Mouse (Mus musculus) liver, embryonic 15.5 days (tissue): ENCODE measurements around the gene Pbx4. TPM values are rescaled to one million over a fixed set of nuclear protein-coding genes. Genes with fewer than 3 reads are reported as not detected.

Experiments
- ATAC-seq: fragments of 200-750 bp; cut with Nextera tagmentation; 2 replicates; pipeline ENCODE4 v1.8.0; 2017; ENCODE audit warnings: moderate number of reproducible peaks, mild to moderate bottlenecking, moderate library complexity; ENCODE audit not compliant: insufficient read depth
- H3K27ac ChIP-seq: fragments of 300-500 bp; sonication (generic); replicated peaks from 2 replicates; pipeline ENCODE4 v1.5.1; 2015; ENCODE audit warnings: mild to moderate bottlenecking, inconsistent platforms
- H3K27me3 ChIP-seq: fragments of 300-500 bp; sonication (generic); 2 replicates; pipeline ENCODE4 v1.6.1; 2015; ENCODE audit warnings: mild to moderate bottlenecking, inconsistent platforms
- H3K36me3 ChIP-seq: fragments of 300-500 bp; sonication (generic); replicated peaks from 2 replicates; pipeline ENCODE4 v1.6.1; 2015; ENCODE audit warnings: moderate library complexity, mild to moderate bottlenecking, inconsistent platforms
- H3K4me1 ChIP-seq: fragments of 300-500 bp; sonication (generic); replicated peaks from 2 replicates; pipeline ENCODE4 v1.6.1; 2015; ENCODE audit warnings: inconsistent platforms
- H3K4me2 ChIP-seq: fragments of 300-500 bp; sonication (generic); 2 replicates; pipeline ENCODE4 v1.6.1; 2015; ENCODE audit warnings: moderate library complexity, mild to moderate bottlenecking, inconsistent platforms
- H3K4me3 ChIP-seq: fragments of 300-500 bp; sonication (generic); replicated peaks from 2 replicates; pipeline ENCODE4 v1.5.1; 2015; ENCODE audit warnings: mild to moderate bottlenecking, inconsistent platforms
- H3K9ac ChIP-seq: fragments of 300-500 bp; sonication (generic); 2 replicates; pipeline ENCODE4 v1.6.1; 2015; ENCODE audit warnings: moderate library complexity, mild to moderate bottlenecking, inconsistent platforms
- H3K9me3 ChIP-seq: fragments of 300-500 bp; sonication (generic); replicated peaks from 2 replicates; pipeline ENCODE4 v1.6.1; 2016; ENCODE audit warnings: inconsistent platforms
- WGBS: fragments of 180-500 bp; shearing (Covaris S2); methylation state at CpG from one replicate; pipeline ENCODE4 v1.1.7; 2015; ENCODE audit warnings: mixed read lengths; ENCODE audit not compliant: insufficient replicate concordance; 5-methylcytosine and 5-hydroxymethylcytosine counted together
- polyA plus RNA-seq: library from polyadenylated mRNA; unstranded; fragments of >200 nt; fragmentation: Nextera tagmentation; extraction: Ambion mirVana; gene quantifications from 2 replicates; pipeline ENCODE4 v1.2.1, GENCODE M21; 2015

The Pbx4 gene
- polyA plus RNA-seq, 1 experiment from 2014 or later: 2.0 TPM

DNA sequence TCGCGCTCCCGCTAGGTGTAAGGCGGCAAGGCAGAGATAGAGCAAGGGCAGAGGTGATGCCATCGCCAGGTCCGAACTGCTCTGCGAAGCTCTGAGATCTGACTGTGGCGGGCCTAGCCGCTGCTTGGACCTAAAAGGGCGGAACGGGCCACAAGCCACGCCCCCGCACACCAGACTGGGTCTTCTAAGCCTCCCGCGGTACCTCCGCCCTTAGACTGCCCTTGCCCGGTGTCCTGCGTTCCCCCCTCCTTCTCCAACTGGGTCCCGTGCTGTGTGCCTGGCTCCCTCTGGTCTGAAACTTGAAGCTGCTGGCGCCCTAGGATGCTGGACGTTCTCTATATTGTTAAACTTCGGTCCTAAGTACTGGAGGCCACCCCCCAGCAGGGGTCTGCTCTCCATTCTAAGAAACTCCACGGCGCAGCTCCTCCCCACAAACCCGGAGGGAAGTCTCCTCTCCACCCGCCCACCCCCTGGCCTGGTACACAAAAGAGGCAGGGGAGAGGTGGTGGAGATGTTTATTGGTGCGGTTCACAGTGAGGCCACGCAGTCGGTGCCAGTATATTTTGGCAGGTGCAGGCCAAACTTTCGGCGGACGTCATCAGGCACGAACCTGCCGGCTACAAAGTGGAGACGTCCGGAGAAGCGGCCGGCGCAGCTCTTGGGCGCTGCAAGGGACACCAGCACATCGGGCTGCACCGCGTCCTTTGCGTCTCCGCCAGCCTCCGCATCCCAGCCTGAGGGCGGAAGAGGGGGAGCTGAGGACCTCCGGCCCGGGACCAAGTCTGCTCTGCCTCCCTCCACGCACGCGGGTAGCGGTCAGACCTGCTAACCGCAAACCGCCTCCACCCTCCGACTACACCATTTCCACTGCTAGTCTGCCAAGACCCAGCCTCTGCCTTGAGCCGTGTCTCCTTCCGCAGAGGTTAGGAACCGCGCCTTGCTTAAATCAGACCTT, 55.3 kb downstream of the Pbx4 start, which contains the start of gene Cilp2:
TSS of gene Cilp2 (minus strand) at position 399 of the 955 bp plus-strand sequence.
- peaks cover 21% of the 10 kb centered on the region for H3K4me1 ChIP-seq
- H3K27ac ChIP-seq: no peak within 1 kb of the TSS
- H3K36me3 ChIP-seq: no peaks in the 10 kb centered on the region
- H3K27me3 ChIP-seq: peaks cover 88% of the 10 kb centered on the region
- no peaks in the 10 kb centered on the region for H3K9me3 ChIP-seq
- no peak within 1 kb of the TSS for H3K9ac ChIP-seq
- H3K4me2 ChIP-seq: peak within 1 kb of the TSS; percentile 37
- 2% methylated on average over 60 of the region's 60 CpGs for WGBS
- ATAC-seq: no peak
- 0 out of 2 replicates have a peak within 1 kb of the TSS, but pooled peaks have one; percentile 14 for H3K4me3 ChIP-seq

DNA sequence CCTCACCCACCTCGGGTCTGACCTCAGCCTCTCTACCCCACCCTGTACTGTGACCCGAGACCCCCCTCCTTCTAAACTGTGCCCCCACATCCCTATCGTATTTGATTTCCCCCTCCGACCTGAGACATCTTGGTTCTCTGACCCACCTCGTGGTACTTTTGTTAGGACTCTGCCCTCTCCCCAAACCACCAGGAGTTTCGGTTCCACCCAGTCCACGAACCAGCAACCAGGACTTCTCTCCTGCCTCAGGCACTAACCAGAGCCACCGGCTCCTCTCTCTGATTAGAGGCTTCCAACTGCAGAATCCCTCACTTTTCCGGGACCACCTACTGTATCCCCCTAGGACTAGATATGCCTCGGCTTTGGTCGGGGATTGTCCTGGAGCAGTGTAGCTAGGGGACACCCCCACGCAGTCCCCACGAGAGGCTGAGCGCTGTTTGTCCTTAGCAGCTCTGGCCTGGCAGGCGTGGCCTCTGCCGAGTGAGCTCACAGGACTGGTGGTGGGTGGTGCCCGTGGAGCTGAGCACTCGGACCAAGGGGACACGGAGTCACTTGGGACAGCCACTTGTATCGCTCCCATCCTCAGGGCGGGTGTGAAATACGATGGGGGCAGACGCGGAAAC, 56.1 kb downstream of the Pbx4 start:
- no peak overlapping the region for H3K9ac ChIP-seq
- H3K36me3 ChIP-seq: peaks cover 2% of the 10 kb centered on the region
- H3K27ac ChIP-seq: no peak overlapping the region
- peak overlapping the region; percentile 14; the same call in 1 of the 2 replicates for H3K4me3 ChIP-seq
- H3K4me1 ChIP-seq: peaks cover 21% of the 10 kb centered on the region
- WGBS: 5% methylated on average over 24 of the region's 24 CpGs
- ATAC-seq: no peak
- peaks cover 80% of the 10 kb centered on the region for H3K27me3 ChIP-seq
- peak overlapping the region; percentile 37 for H3K4me2 ChIP-seq
- H3K9me3 ChIP-seq: no peaks in the 10 kb centered on the region

DNA sequence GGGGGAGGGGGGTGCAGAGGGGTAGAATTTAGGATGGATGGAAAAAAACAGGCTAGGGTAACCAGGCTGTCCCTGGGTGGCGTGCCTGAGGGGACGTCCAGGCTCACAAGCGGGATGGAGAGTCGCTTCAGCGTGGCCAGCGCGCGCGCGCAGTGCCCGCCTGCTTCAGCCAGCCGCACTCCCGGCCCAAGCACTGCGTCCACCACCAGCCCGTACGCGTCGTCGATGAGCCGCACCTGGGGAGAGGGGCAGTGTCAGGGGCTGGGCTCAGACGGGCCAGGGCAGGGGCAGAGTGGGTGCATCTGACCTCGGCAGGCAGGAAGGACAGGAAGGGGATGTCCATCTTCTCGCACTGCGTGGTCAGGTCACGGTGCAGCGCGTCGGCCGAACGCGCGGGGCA, 56.6 kb downstream of the Pbx4 start:
- peak overlapping the region; percentile 29 for H3K4me2 ChIP-seq
- WGBS: 6% methylated on average over 32 of the region's 32 CpGs
- peaks cover 21% of the 10 kb centered on the region for H3K4me1 ChIP-seq
- H3K27ac ChIP-seq: no peak overlapping the region
- peaks cover 8% of the 10 kb centered on the region for H3K36me3 ChIP-seq
- H3K9me3 ChIP-seq: no peaks in the 10 kb centered on the region
- H3K9ac ChIP-seq: no peak overlapping the region
- peaks cover 75% of the 10 kb centered on the region for H3K27me3 ChIP-seq
- peak overlapping the region; percentile 14; the same call in 1 of the 2 replicates for H3K4me3 ChIP-seq
- no peak for ATAC-seq

DNA sequence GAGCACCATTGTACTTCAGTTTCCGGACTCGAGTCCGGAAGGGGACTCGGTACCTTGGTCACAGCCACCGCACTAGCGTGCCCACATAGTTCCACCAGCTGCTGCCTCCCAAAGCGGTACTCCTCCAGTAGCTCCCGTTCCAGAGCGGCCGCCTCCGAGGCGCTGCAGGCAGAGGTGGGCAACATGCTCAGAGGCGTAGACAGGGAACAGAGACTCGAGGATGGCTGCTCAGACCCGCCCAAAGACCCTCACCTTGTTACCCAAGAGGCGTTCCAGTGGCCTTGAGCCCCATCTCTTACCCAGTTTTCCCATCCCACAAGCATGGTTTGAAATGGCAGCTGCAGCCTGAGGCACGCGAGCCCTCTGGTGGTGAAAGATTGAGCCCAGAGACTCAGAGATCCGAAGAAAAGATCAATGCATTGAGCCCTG, 58.5 kb downstream of the Pbx4 start:
- peaks cover 27% of the 10 kb centered on the region for H3K4me1 ChIP-seq
- peaks cover 22% of the 10 kb centered on the region for H3K36me3 ChIP-seq
- no peak overlapping the region for H3K4me2 ChIP-seq
- H3K27ac ChIP-seq: no peak overlapping the region
- 40% methylated on average over 19 of the region's 19 CpGs for WGBS
- peaks cover 55% of the 10 kb centered on the region for H3K27me3 ChIP-seq
- no peak overlapping the region for H3K9ac ChIP-seq
- ATAC-seq: no peak
- H3K4me3 ChIP-seq: no peak overlapping the region
- no peaks in the 10 kb centered on the region for H3K9me3 ChIP-seq

DNA sequence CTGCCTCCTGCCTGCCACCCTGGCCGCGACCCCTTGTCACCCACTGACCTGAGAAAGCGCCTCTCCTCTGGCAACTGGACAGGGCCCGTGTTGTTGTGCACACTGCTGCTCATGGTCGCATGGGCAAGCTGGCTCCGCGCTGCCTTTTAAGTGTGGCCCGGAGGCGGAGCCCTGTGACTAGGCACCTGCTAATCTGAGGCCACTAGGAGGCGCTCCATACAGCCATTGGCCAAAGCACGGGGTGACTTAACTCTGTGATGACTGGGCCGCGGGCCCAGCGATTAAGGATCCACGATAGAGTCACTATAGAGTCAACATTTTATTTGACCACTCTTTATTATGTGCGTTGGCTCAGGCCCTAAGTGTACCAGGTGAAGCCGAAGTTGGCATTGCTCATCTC, 61.6 kb downstream of the Pbx4 start:
- Histone ChIP-seq H3K27me3 (peaks cover 25% of the 10 kb centered on the region), H3K27ac (no peak overlapping the region), H3K4me1 (peaks cover 43% of the 10 kb centered on the region), H3K4me3 (no peak overlapping the region), H3K36me3 (peaks cover 36% of the 10 kb centered on the region), H3K4me2 (no peak overlapping the region), H3K9me3 (no peaks in the 10 kb centered on the region), H3K9ac (no peak overlapping the region)
- no peak for ATAC-seq
- WGBS: 66% methylated on average over 17 of the region's 17 CpGs

DNA sequence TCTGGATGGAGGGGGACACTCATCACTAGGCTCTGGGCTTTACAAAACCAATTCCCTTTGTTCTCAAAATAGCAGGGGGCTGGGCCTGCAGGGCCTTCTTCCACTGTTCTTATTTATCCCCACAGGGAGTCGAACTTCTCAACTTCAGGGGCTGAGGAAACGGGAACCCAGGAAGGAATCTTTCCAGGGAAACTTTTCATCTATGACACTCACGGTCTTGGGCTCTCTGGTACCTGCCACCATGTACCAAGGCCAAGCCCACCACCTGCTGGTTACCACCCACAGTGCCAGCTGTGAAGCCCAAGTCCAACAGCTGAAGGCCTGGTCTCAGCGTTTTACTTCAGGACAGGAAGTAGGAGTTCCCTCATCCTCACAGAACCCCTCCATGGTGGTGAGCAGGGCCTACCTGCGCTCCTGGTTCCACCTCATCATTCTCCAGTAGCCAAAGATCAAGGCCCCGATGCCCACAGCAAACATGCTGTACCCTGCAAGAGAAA, 62.6 kb downstream of the Pbx4 start:
- peaks cover 36% of the 10 kb centered on the region for H3K36me3 ChIP-seq
- no peak overlapping the region for H3K27ac ChIP-seq
- H3K27me3 ChIP-seq: peaks cover 15% of the 10 kb centered on the region
- ATAC-seq: no peak
- no peak overlapping the region for H3K4me3 ChIP-seq
- 72% methylated on average over 6 of the region's 6 CpGs for WGBS
- H3K4me1 ChIP-seq: peaks cover 44% of the 10 kb centered on the region
- no peaks in the 10 kb centered on the region for H3K9me3 ChIP-seq
- H3K4me2 ChIP-seq: no peak overlapping the region
- no peak overlapping the region for H3K9ac ChIP-seq

DNA sequence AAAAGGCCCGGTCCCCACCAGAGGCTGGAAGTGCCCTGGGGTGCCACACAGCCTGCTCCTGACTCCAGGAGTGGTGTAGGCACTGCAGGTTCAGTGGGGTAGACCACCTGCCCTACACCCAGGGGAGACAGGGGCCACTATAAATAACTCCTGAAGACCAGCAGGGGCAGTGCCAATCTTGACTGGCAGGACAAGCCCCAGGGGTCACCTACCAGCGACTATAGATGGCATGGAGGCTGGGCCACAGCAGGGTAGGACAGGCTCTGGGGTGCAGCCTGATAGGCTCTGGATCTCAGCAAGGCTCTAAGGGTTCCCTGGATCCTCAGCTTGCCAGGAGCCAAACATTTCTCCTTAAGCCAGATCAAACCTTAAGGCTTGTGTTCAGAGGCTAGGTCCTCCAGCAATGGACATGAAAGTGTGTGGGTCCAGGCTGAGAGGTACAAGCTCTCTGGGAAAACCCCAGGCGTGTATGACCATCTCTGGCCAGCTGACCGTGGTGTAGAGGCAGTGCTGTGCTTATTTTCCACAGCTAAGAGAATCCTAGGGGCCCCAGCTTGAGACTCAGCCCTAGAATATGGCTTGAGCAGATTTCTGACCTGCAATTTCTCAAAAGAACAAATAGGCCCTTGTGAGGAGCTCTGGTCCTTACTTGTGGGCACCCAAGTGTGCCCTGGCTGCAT, 63.6 kb downstream of the Pbx4 start:
- no peaks in the 10 kb centered on the region for H3K9me3 ChIP-seq
- no peak for ATAC-seq
- peaks cover 54% of the 10 kb centered on the region for H3K4me1 ChIP-seq
- H3K9ac ChIP-seq: no peak overlapping the region
- no peak overlapping the region for H3K4me3 ChIP-seq
- no peak overlapping the region for H3K4me2 ChIP-seq
- H3K36me3 ChIP-seq: peaks cover 36% of the 10 kb centered on the region
- H3K27ac ChIP-seq: no peak overlapping the region
- WGBS: 75% methylated on average over 4 of the region's 4 CpGs
- peaks cover 5% of the 10 kb centered on the region for H3K27me3 ChIP-seq

DNA sequence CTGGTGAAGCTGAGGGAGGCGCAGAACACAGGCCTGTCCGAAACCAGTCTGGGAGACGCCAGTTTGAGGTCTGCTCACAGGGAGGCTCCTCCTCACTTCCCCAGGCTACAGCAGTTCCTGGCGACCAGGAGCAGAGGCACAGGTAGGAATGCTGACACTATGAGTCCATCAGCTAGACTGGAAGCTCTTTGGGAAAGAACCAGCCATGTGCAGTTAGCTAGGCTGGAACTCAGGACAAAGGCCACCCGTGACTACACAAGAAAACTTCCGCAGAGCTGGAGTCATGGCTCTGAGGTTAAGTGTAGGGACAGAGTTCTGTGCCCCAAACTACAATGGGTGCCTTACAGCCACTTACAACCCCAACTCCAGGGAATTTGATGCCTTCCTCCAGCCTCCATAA, 65.6 kb downstream of the Pbx4 start:
- Histone ChIP-seq H3K27me3 (no peaks in the 10 kb centered on the region), H3K36me3 (peaks cover 36% of the 10 kb centered on the region), H3K4me2 (no peak overlapping the region), H3K4me1 (peaks cover 67% of the 10 kb centered on the region), H3K27ac (no peak overlapping the region), H3K9ac (peak overlapping the region; percentile 5; the same call in 1 of the 2 replicates), H3K9me3 (no peaks in the 10 kb centered on the region), H3K4me3 (no peak overlapping the region)
- no peak for ATAC-seq
- 76% methylated on average over 6 of the region's 6 CpGs for WGBS

DNA sequence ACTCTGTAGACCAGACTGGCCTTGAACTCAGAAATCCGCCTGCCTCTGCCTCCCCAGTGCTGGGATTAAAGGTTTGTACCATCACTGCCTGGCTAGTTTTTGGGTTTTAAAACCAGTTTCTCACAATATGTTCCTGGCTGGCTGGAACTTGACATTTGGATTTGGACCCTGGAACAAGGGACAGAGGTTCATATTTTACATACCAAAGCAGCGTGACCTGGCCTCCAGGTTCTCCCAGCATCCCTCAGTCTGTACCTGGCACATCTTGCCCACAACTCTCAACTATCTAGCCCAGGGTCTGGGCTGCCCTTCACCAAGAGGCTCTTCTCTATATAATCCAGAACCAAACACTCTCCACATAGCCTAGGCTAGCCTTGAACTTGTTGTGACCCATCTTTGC, 67.6 kb downstream of the Pbx4 start:
- H3K27me3 ChIP-seq: no peaks in the 10 kb centered on the region
- WGBS: 89% methylated on average over 2 of the region's 2 CpGs
- no peak overlapping the region for H3K9ac ChIP-seq
- H3K4me1 ChIP-seq: peaks cover 81% of the 10 kb centered on the region
- no peak for ATAC-seq
- H3K4me2 ChIP-seq: peak overlapping the region; percentile 99
- H3K9me3 ChIP-seq: no peaks in the 10 kb centered on the region
- peaks cover 19% of the 10 kb centered on the region; the same call in 1 of the 2 replicates for H3K36me3 ChIP-seq
- H3K27ac ChIP-seq: no peak overlapping the region
- H3K4me3 ChIP-seq: peak overlapping the region; percentile 65; the same call in 1 of the 2 replicates

DNA sequence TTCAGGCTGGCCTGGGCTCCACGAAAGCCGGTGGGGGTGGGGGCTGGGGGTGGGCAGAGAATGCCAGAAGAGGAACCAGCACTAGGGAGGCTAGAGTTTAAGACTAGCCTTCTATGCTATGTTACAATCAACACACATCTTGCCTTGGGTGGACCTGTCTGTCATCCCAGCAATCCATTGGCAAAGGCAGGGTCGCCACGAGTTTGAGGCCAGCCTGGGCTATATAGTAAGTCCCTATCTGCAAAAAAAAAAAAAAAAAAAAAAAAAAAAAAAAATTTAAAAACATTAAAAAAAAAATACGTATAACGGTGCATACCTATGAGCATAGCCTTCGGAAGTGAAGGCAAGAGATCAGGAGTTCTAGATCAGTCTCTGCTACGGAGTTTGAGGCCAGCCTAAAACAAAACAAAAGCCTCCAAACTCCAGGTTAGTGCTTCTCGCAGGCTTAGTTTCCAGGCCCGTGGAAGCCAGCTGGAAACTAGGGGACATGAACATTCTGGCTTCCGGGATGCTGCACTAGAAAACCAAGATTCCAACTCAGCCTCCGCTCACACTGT, 68.7 kb downstream of the Pbx4 start:
- ATAC-seq: peak; percentile 15
- no peaks in the 10 kb centered on the region for H3K27me3 ChIP-seq
- 7% methylated on average over 12 of the region's 12 CpGs for WGBS

More for the DNA sequence above, 68.7 kb downstream of the Pbx4 start:
- peaks cover 14% of the 10 kb centered on the region; the same call in 1 of the 2 replicates for H3K36me3 ChIP-seq
- H3K4me2 ChIP-seq: peak overlapping the region; percentile 99
- H3K4me3 ChIP-seq: peak overlapping the region; percentile 65
- H3K9me3 ChIP-seq: no peaks in the 10 kb centered on the region
- peak overlapping the region; percentile 88 for H3K9ac ChIP-seq
- H3K4me1 ChIP-seq: peaks cover 89% of the 10 kb centered on the region
- peak overlapping the region; percentile 96 for H3K27ac ChIP-seq
